Mouse (Mus musculus) CD4-positive, CD25-positive, alpha-beta regulatory T cell, adult 2 months (primary cell): ENCODE measurements around the gene Tex16.

Experiments
- DNase-seq: peaks from one replicate; pipeline ENCODE4 v3.0.0-alpha.2; 2012; ENCODE audit warnings: low read depth, low spot score

The Tex16 gene

GRCm38 (mm10) chrX:112010707-112011106 is at the start of gene Tex16:
Gene Tex16 (plus strand): TSS chrX:112011007.
- no peak for DNase-seq

- no peak for DNase-seq
Measured at GRCm38 (mm10) chrX:111999661-112000060, 11.1 kb upstream of the Tex16 start.
